Comparison of ENCODE assay signal across 18 mouse cellular contexts in genomic region chr11:82032136-82032535, GRCm38 (mm10). TPM values are rescaled to one million over a fixed set of nuclear protein-coding genes. Genes with fewer than 3 reads are reported as not detected.
DNase-seq lines count a peak whose midpoint lies in the region; ATAC-seq and TF ChIP-seq lines count a peak whose summit lies in the region.
"Had no signal": no experiment of that assay in that cellular context is flagged by ENCODE, and none has a peak within 500 bp of the region (broad histone marks: within the 10 kb centered on the region; RNA-seq: fewer than 3 reads in every experiment).

No protein-coding gene starts in this region.

- H3K27ac ChIP-seq in kidney, adult 2 months (ENCODE audit: insufficient read depth, low read depth, low read length): peak overlapping the region; percentile 51; the same call in 1 of the 2 replicates
- peak overlapping the region; percentile 72 for H3K27ac ChIP-seq in neural tube, embryonic 15.5 days (replicated peaks)
- peak overlapping the region; percentile 76 for H3K27ac ChIP-seq in stomach, embryonic 15.5 days
- H3K27ac ChIP-seq in midbrain, embryonic 11.5 days (ENCODE audit: low read depth, low read length): no peak overlapping the region
- H3K27ac ChIP-seq: liver, embryonic 14.5 days had no signal

- TF ChIP-seq POLR2A in kidney, adult 2 months (IDR thresholded peaks at IDR 0.05; ENCODE audit: low read depth, low read length): no peak

- TF ChIP-seq CTCF in kidney, adult 2 months (conservative IDR thresholded peaks at IDR 0.05; ENCODE audit: insufficient read depth, insufficient read length, low read depth, low read length): no peak

- DNase-seq in heart, adult 11 months: peak; percentile 93
- DNase-seq in heart, adult 8-10 months (ENCODE audit: low spot score): no peak
- peak; percentile 13 for DNase-seq in kidney, adult 2 months
- DNase-seq in kidney, adult 9 months: no peak
- no peak for DNase-seq in neural tube, embryonic 10.5 days (ENCODE audit: extremely low spot score, low spot score)
- DNase-seq in midbrain, embryonic 11.5 days (ENCODE audit: low spot score, missing footprints): no peak
- DNase-seq: B cell, adult 2 months; layer of hippocampus, postnatal 36 days; thymus, postnatal 36 days had no signal

- no peak overlapping the region for H3K4me2 ChIP-seq in neural tube, embryonic 15.5 days
- no peak overlapping the region for H3K4me2 ChIP-seq in stomach, embryonic 15.5 days
- no peak overlapping the region for H3K4me2 ChIP-seq in midbrain, embryonic 11.5 days

- ATAC-seq in neural tube, embryonic 15.5 days (ENCODE audit: low FRiP score): no peak
- no peak for ATAC-seq in stomach, embryonic 15.5 days (ENCODE audit: insufficient read depth, low FRiP score, low read depth)
- no peak for ATAC-seq in midbrain, embryonic 11.5 days (ENCODE audit: low FRiP score)

- H3K27me3 ChIP-seq in kidney, adult 2 months (replicated peaks; ENCODE audit: control insufficient read depth, insufficient read depth, low read length): no peaks in the 10 kb centered on the region
- H3K27me3 ChIP-seq in neural tube, embryonic 15.5 days (replicated peaks): no peaks in the 10 kb centered on the region
- H3K27me3 ChIP-seq in stomach, embryonic 15.5 days (replicated peaks): no peaks in the 10 kb centered on the region
- H3K27me3 ChIP-seq in midbrain, embryonic 11.5 days (ENCODE audit: control insufficient read depth, insufficient read depth, low read length): no peaks in the 10 kb centered on the region

- H3K4me1 ChIP-seq in kidney, adult 2 months (ENCODE audit: control insufficient read depth, insufficient read depth, low read length): no peaks in the 10 kb centered on the region
- H3K4me1 ChIP-seq in neural tube, embryonic 15.5 days: peaks cover 20% of the 10 kb centered on the region
- peaks cover 3% of the 10 kb centered on the region; the same call in 1 of the 2 replicates for H3K4me1 ChIP-seq in stomach, embryonic 15.5 days
- H3K4me1 ChIP-seq in midbrain, embryonic 11.5 days (ENCODE audit: control insufficient read depth, insufficient read depth, low read length): no peaks in the 10 kb centered on the region

- no peak overlapping the region for H3K9ac ChIP-seq in neural tube, embryonic 15.5 days (replicated peaks)
- H3K9ac ChIP-seq in stomach, embryonic 15.5 days: no peak overlapping the region
- no peak overlapping the region for H3K9ac ChIP-seq in midbrain, embryonic 11.5 days (ENCODE audit: low read length)
- H3K9ac ChIP-seq: liver, embryonic 14.5 days had no signal

- H3K4me3 ChIP-seq in kidney, adult 2 months (ENCODE audit: insufficient read depth, low read depth, low read length): no peak overlapping the region
- no peak overlapping the region for H3K4me3 ChIP-seq in neural tube, embryonic 15.5 days (replicated peaks)
- no peak overlapping the region for H3K4me3 ChIP-seq in stomach, embryonic 15.5 days (replicated peaks)
- H3K4me3 ChIP-seq in midbrain, embryonic 11.5 days (ENCODE audit: low read depth, low read length): no peak overlapping the region

- no peaks in the 10 kb centered on the region for H3K36me3 ChIP-seq in kidney, adult 2 months (ENCODE audit: control insufficient read depth, insufficient read depth, low read length)
- no peaks in the 10 kb centered on the region for H3K36me3 ChIP-seq in neural tube, embryonic 15.5 days
- H3K36me3 ChIP-seq in stomach, embryonic 15.5 days: no peaks in the 10 kb centered on the region
- H3K36me3 ChIP-seq in midbrain, embryonic 11.5 days (ENCODE audit: control insufficient read depth, insufficient read depth, low read length): no peaks in the 10 kb centered on the region

- H3K9me3 ChIP-seq in neural tube, embryonic 15.5 days (replicated peaks): no peaks in the 10 kb centered on the region
- no peaks in the 10 kb centered on the region for H3K9me3 ChIP-seq in stomach, embryonic 15.5 days
- no peaks in the 10 kb centered on the region for H3K9me3 ChIP-seq in midbrain, embryonic 11.5 days (ENCODE audit: control insufficient read depth, low read length)

RNA-seq across cellular contexts. Expression of gene Ccl2, which starts 3.2 kb away (rescaled TPM):
- total RNA-seq in heart, adult 8-10 months (2022): 1 to 10 TPM in 3 of 4 experiments, under 1 TPM in 1; 0.69 to 2.7 (median 1.7) TPM
- 3.4 and 4.2 TPM in 2 replicates for polyA plus RNA-seq in kidney, adult 2 months (2012; rRNA removed)
- polyA plus RNA-seq in neural tube, embryonic 15.5 days (2015; fragmentation: Nextera tagmentation; extraction: Ambion mirVana): 1.6 and 2.5 TPM in 2 replicates
- polyA plus RNA-seq in stomach, embryonic 15.5 days (2015; fragmentation: Nextera tagmentation; extraction: Ambion mirVana): 5.8 and 7.6 TPM in 2 replicates
- polyA plus RNA-seq in midbrain, embryonic 11.5 days (2014; fragmentation: Nextera tagmentation; extraction: Ambion mirVana): 0.96 and 1.1 TPM in 2 replicates
- total RNA-seq: megakaryocyte-erythroid progenitor cell, adult 5-6 weeks had no signal

RNA-seq across cellular contexts. Expression of gene Gm17268, which starts 6.2 kb away (rescaled TPM):
- not detected for total RNA-seq in heart, adult 8-10 months (2022)
- not detected in 2 replicates for polyA plus RNA-seq in kidney, adult 2 months (2012; rRNA removed)
- polyA plus RNA-seq in neural tube, embryonic 15.5 days (2015; fragmentation: Nextera tagmentation; extraction: Ambion mirVana): not detected in 2 replicates
- polyA plus RNA-seq in stomach, embryonic 15.5 days (2015; fragmentation: Nextera tagmentation; extraction: Ambion mirVana): not detected in 2 replicates
- polyA plus RNA-seq in midbrain, embryonic 11.5 days (2014; fragmentation: Nextera tagmentation; extraction: Ambion mirVana): not detected in 2 replicates
- total RNA-seq: adrenal gland, postnatal 14 days; common myeloid progenitor, adult 5-6 weeks; ES-E14; heart, adult 18-20 months; layer of hippocampus, postnatal 36 days; megakaryocyte-erythroid progenitor cell, adult 5-6 weeks had no signal
- polyA plus RNA-seq: kidney, postnatal 0 days; liver, embryonic 14.5 days had no signal

RNA-seq across cellular contexts. Expression of gene Ccl7, which starts 13.4 kb away (rescaled TPM):
- 1 to 10 TPM in 2 of 4 experiments, under 1 TPM in 1, not detected in 1; 0.57 to 1.3 (median 1.1) TPM for total RNA-seq in heart, adult 8-10 months (2022)
- polyA plus RNA-seq in kidney, adult 2 months (2012; rRNA removed): 0.16 and 0.27 TPM in 2 replicates
- 1.3 and 2.5 TPM in 2 replicates for polyA plus RNA-seq in neural tube, embryonic 15.5 days (2015; fragmentation: Nextera tagmentation; extraction: Ambion mirVana)
- polyA plus RNA-seq in stomach, embryonic 15.5 days (2015; fragmentation: Nextera tagmentation; extraction: Ambion mirVana): 2.0 and 2.4 TPM in 2 replicates
- polyA plus RNA-seq in midbrain, embryonic 11.5 days (2014; fragmentation: Nextera tagmentation; extraction: Ambion mirVana): 0.18 and 0.55 TPM in 2 replicates
- total RNA-seq: adrenal gland, postnatal 14 days; common myeloid progenitor, adult 5-6 weeks; layer of hippocampus, postnatal 36 days; megakaryocyte-erythroid progenitor cell, adult 5-6 weeks had no signal

RNA-seq across cellular contexts. Expression of gene Ccl11, which starts 25.5 kb away (rescaled TPM):
- total RNA-seq in heart, adult 8-10 months (2022): 1 to 10 TPM; 2.4 to 5.2 (median 3.8) TPM
- 2.3 and 2.4 TPM in 2 replicates for polyA plus RNA-seq in kidney, adult 2 months (2012; rRNA removed)
- polyA plus RNA-seq in neural tube, embryonic 15.5 days (2015; fragmentation: Nextera tagmentation; extraction: Ambion mirVana): 0.47 and 3.9 TPM in 2 replicates
- 97.3 and 101 TPM in 2 replicates for polyA plus RNA-seq in stomach, embryonic 15.5 days (2015; fragmentation: Nextera tagmentation; extraction: Ambion mirVana)
- polyA plus RNA-seq in midbrain, embryonic 11.5 days (2014; fragmentation: Nextera tagmentation; extraction: Ambion mirVana): not detected in 2 replicates
- total RNA-seq: common myeloid progenitor, adult 5-6 weeks; ES-E14; layer of hippocampus, postnatal 36 days; megakaryocyte-erythroid progenitor cell, adult 5-6 weeks had no signal

Comparison
In these comparisons a context has a peak if more than half of its experiments do, and no peak if none do; other contexts are left out.
1. DNase-seq: peak in heart, adult 11 months (single experiment) and kidney, adult 2 months (single experiment); none in heart, adult 8-10 months (single experiment), kidney, adult 9 months (single experiment), neural tube, embryonic 10.5 days (single experiment) and midbrain, embryonic 11.5 days (single experiment).